Comparison of ENCODE assay signal across 9 mouse cellular contexts in the genomic region with DNA sequence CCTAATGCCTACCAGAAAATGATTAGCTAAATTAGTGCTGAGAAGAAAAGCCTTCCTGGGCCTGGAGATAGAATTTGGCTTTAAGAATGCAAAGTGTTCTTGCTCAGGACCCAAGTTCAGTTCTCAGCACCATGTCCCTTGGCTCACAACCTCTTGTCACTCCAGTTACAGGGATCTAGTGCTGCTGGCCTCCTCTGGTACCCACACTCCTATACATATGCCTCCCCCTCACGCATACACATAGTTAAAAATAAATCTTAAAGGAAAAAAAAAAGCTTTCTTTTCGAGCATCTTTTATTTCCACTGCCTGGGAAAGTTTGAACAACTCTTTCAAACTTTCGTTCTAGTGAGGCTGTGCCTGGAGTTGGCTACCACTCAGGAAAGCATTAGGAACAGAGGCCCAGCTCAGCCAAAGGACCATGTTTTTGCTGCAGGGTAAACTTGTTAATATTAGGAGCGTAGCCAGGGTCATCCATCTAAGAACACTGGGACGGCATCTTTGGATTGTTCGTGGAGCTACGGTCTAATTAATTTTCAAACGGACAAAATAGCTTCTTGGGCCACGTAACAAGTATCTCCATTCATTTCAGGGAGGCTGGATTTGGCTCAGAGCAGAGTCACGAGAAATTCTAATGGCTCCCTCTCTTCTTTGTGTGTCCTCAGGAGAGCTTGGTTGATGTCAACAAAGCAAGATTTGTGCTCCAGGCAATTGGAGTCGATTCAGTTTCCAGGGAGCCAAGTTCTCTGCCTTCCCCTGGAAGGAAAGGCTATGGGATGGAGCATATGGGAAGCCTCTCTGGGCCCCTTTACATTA.
A peak's percentile ranks its signal among the peaks of the same experiment; 100 is the strongest.
DNase-seq lines count a peak whose midpoint lies in the region; ATAC-seq and TF ChIP-seq lines count a peak whose summit lies in the region.
"Had no signal": no experiment of that assay in that cellular context is flagged by ENCODE, and none has a peak within 500 bp of the region (broad histone marks: within the 10 kb centered on the region; RNA-seq: fewer than 3 reads in every experiment).

No protein-coding gene starts in this region.

- WGBS in embryonic facial prominence, embryonic 15.5 days: 41% methylated on average over 11 of the region's 11 CpGs
- 49% methylated on average over 11 of the region's 11 CpGs for whole genome bisulfite sequencing in intestine, embryonic 15.5 days
- 52% methylated on average over 11 of the region's 11 CpGs for WGBS in midbrain, postnatal 0 days
- WGBS in kidney, embryonic 16.5 days: 68% methylated on average over 11 of the region's 11 CpGs

- ATAC-seq in embryonic facial prominence, embryonic 15.5 days (ENCODE audit: insufficient number of reproducible peaks, low FRiP score, low TSS enrichment, low read depth): peak; percentile 78
- ATAC-seq in intestine, embryonic 15.5 days: peak; percentile 79
- ATAC-seq in midbrain, postnatal 0 days (ENCODE audit: low FRiP score): no peak
- ATAC-seq in kidney, embryonic 16.5 days (ENCODE audit: low FRiP score, low TSS enrichment): no peak

- H3K4me1 ChIP-seq in embryonic facial prominence, embryonic 15.5 days: peaks cover 4% of the 10 kb centered on the region; the same call in 1 of the 2 replicates
- H3K4me1 ChIP-seq in intestine, embryonic 15.5 days (replicated peaks): no peaks in the 10 kb centered on the region
- no peaks in the 10 kb centered on the region for H3K4me1 ChIP-seq in midbrain, postnatal 0 days (ENCODE audit: insufficient read depth, low read length)
- no peaks in the 10 kb centered on the region for H3K4me1 ChIP-seq in kidney, embryonic 16.5 days (ENCODE audit: insufficient read depth, low read length)

- H3K9ac ChIP-seq in embryonic facial prominence, embryonic 15.5 days: no peak overlapping the region
- no peak overlapping the region for H3K9ac ChIP-seq in intestine, embryonic 15.5 days
- no peak overlapping the region for H3K9ac ChIP-seq in midbrain, postnatal 0 days (replicated peaks; ENCODE audit: low read length, poor library complexity, severe bottlenecking)
- H3K9ac ChIP-seq in kidney, embryonic 16.5 days (replicated peaks; ENCODE audit: low read length): no peak overlapping the region

- intact Hi-C loops in gastrocnemius, postnatal 36 days (cut with DNase I): no loop called here

- no peak overlapping the region for H3K4me3 ChIP-seq in embryonic facial prominence, embryonic 15.5 days (replicated peaks)
- no peak overlapping the region for H3K4me3 ChIP-seq in intestine, embryonic 15.5 days (replicated peaks)
- H3K4me3 ChIP-seq in midbrain, postnatal 0 days (ENCODE audit: low read depth, low read length): no peak overlapping the region
- H3K4me3 ChIP-seq in kidney, embryonic 16.5 days (ENCODE audit: low read length): no peak overlapping the region

- no peaks in the 10 kb centered on the region for H3K36me3 ChIP-seq in embryonic facial prominence, embryonic 15.5 days
- H3K36me3 ChIP-seq in intestine, embryonic 15.5 days: no peaks in the 10 kb centered on the region
- no peaks in the 10 kb centered on the region for H3K36me3 ChIP-seq in midbrain, postnatal 0 days (ENCODE audit: insufficient read depth, low read length)
- H3K36me3 ChIP-seq in kidney, embryonic 16.5 days (ENCODE audit: insufficient read depth, low read length): no peaks in the 10 kb centered on the region

- no peaks in the 10 kb centered on the region for H3K27me3 ChIP-seq in embryonic facial prominence, embryonic 15.5 days
- H3K27me3 ChIP-seq in intestine, embryonic 15.5 days (replicated peaks): no peaks in the 10 kb centered on the region
- H3K27me3 ChIP-seq in midbrain, postnatal 0 days (ENCODE audit: insufficient read depth, low read length): 0 out of 2 replicates have a peak, but pooled peaks cover 4% of the 10 kb centered on the region
- H3K27me3 ChIP-seq in kidney, embryonic 16.5 days (ENCODE audit: insufficient read depth, low read length): no peaks in the 10 kb centered on the region

- TF ChIP-seq CTCF in midbrain, postnatal 0 days (IDR thresholded peaks at IDR 0.05): no peak

- DNase-seq in gastrocnemius, adult 18-20 months (ENCODE audit: low spot score): peak; percentile 27
- no peak for DNase-seq in gastrocnemius, postnatal 36 days
- peak; percentile 82 for DNase-seq in midbrain, postnatal 0 days (ENCODE audit: low spot score)
- no peak for DNase-seq in urinary bladder, postnatal 10 days (ENCODE audit: low spot score)
- no peak for DNase-seq in adrenal gland, postnatal 25 days
- DNase-seq: lung, adult 2 months had no signal

- H3K4me2 ChIP-seq in embryonic facial prominence, embryonic 15.5 days (replicated peaks): no peak overlapping the region
- no peak overlapping the region for H3K4me2 ChIP-seq in intestine, embryonic 15.5 days (replicated peaks)
- no peak overlapping the region for H3K4me2 ChIP-seq in midbrain, postnatal 0 days (ENCODE audit: low read depth, low read length, poor library complexity, severe bottlenecking)
- H3K4me2 ChIP-seq in kidney, embryonic 16.5 days (replicated peaks; ENCODE audit: low read depth, low read length): no peak overlapping the region

- no peaks in the 10 kb centered on the region for H3K9me3 ChIP-seq in embryonic facial prominence, embryonic 15.5 days (replicated peaks)
- no peaks in the 10 kb centered on the region for H3K9me3 ChIP-seq in intestine, embryonic 15.5 days
- no peaks in the 10 kb centered on the region for H3K9me3 ChIP-seq in midbrain, postnatal 0 days (ENCODE audit: low read length)
- H3K9me3 ChIP-seq in kidney, embryonic 16.5 days (ENCODE audit: low read length): no peaks in the 10 kb centered on the region

- H3K27ac ChIP-seq in embryonic facial prominence, embryonic 15.5 days (replicated peaks): peak overlapping the region; percentile 65
- H3K27ac ChIP-seq in intestine, embryonic 15.5 days: 0 out of 2 replicates have a peak overlapping the region, but pooled peaks have one; percentile 54
- no peak overlapping the region for H3K27ac ChIP-seq in midbrain, postnatal 0 days (ENCODE audit: low read depth, low read length)
- H3K27ac ChIP-seq in kidney, embryonic 16.5 days (ENCODE audit: low read length): no peak overlapping the region

Comparison
In these comparisons a context has a peak if more than half of its experiments do, and no peak if none do; other contexts are left out.
1. DNase-seq: peak in gastrocnemius, adult 18-20 months (single experiment) and midbrain, postnatal 0 days (single experiment); none in gastrocnemius, postnatal 36 days (0 of 2), urinary bladder, postnatal 10 days (single experiment) and adrenal gland, postnatal 25 days (single experiment).
2. ATAC-seq: peak in embryonic facial prominence, embryonic 15.5 days (single experiment) and intestine, embryonic 15.5 days (single experiment); none in midbrain, postnatal 0 days (single experiment) and kidney, embryonic 16.5 days (single experiment).
3. H3K27ac ChIP-seq: peak in embryonic facial prominence, embryonic 15.5 days (single experiment) and intestine, embryonic 15.5 days (single experiment); none in midbrain, postnatal 0 days (single experiment) and kidney, embryonic 16.5 days (single experiment).